Mouse (Mus musculus) stomach, embryonic 16.5 days (tissue): Measurements from ENCODE around the gene Fam178b. TPM values are rescaled to one million over a fixed set of nuclear protein-coding genes. Genes with fewer than 3 reads are reported as not detected.
A peak's percentile ranks its signal among the peaks of the same experiment; 100 is the strongest.

ENCODE experiments used
- ATAC-seq: fragments of 200-750 bp; cut with Nextera tagmentation; 2 replicates; pipeline ENCODE4 v1.8.0; 2017; ENCODE audit warnings: moderate number of reproducible peaks, moderate TSS enrichment; ENCODE audit not compliant: insufficient read depth, low FRiP score
- H3K27ac ChIP-seq: fragments of 300-500 bp; sonication (generic); 2 replicates; pipeline ENCODE4 v1.5.1; 2014; ENCODE audit warnings: low read length
- H3K27me3 ChIP-seq: fragments of 300-500 bp; sonication (generic); 2 replicates; pipeline ENCODE4 v1.6.1; 2014; ENCODE audit warnings: low read length, control low read depth, mixed read lengths; ENCODE audit not compliant: control insufficient read depth, insufficient read depth
- H3K36me3 ChIP-seq: fragments of 300-500 bp; sonication (generic); 2 replicates; pipeline ENCODE4 v1.6.1; 2014; ENCODE audit warnings: low read length; ENCODE audit not compliant: control insufficient read depth, insufficient read depth
- H3K4me1 ChIP-seq: fragments of 300-500 bp; sonication (generic); 2 replicates; pipeline ENCODE4 v1.6.1; 2014; ENCODE audit warnings: low read length, control low read depth, mixed read lengths; ENCODE audit not compliant: control insufficient read depth, insufficient read depth
- H3K4me2 ChIP-seq: fragments of 300-500 bp; sonication (generic); 2 replicates; pipeline ENCODE4 v1.6.1; 2014; ENCODE audit warnings: low read depth, low read length, mixed read lengths
- H3K4me3 ChIP-seq: fragments of 300-500 bp; sonication (generic); replicated peaks from 2 replicates; pipeline ENCODE4 v1.5.1; 2014; ENCODE audit warnings: mild to moderate bottlenecking, low read length
- H3K9ac ChIP-seq: fragments of 300-500 bp; sonication (generic); 2 replicates; pipeline ENCODE4 v1.6.1; 2014; ENCODE audit warnings: low read length
- H3K9me3 ChIP-seq: fragments of 300-500 bp; sonication (generic); replicated peaks from 2 replicates; pipeline ENCODE4 v1.6.1; 2016; ENCODE audit warnings: low read length, control low read depth; ENCODE audit not compliant: control insufficient read depth
- WGBS: fragments of 180-500 bp; shearing (Covaris S2); extraction: QIAGEN DNeasy Blood & Tissue Kit; methylation state at CpG from one replicate; pipeline ENCODE4 v1.1.7; 2014; 5-methylcytosine and 5-hydroxymethylcytosine counted together
- polyA plus RNA-seq: library from polyadenylated mRNA; unstranded; fragments of >200 nt; fragmentation: Nextera tagmentation; extraction: Ambion mirVana; gene quantifications from 2 replicates; pipeline ENCODE4 v1.2.1, GENCODE M21; 2015

The Fam178b gene
- polyA plus RNA-seq, 1 experiment from 2014 or later = 0.50 TPM

- Histone ChIP-seq H3K27ac (no peak overlapping the region), H3K36me3 (no peaks in the 10 kb centered on the region), H3K9ac (no peak overlapping the region), H3K9me3 (no peaks in the 10 kb centered on the region), H3K27me3 (no peaks in the 10 kb centered on the region), H3K4me2 (no peak overlapping the region), H3K4me1 (peaks cover 23% of the 10 kb centered on the region), H3K4me3 (no peak overlapping the region)
- no peak for ATAC-seq
- WGBS = 64% methylated on average over 5 of the region's 5 CpGs
Observed at GRCm38 (mm10) chr1:36559888-36560287, 123.1 kb downstream of the Fam178b start.

- 26% methylated on average over 4 of the region's 4 CpGs for WGBS
- Histone ChIP-seq H3K4me2 (peak overlapping the region; percentile 83), H3K4me1 (peaks cover 29% of the 10 kb centered on the region), H3K9me3 (no peaks in the 10 kb centered on the region), H3K27ac (peak overlapping the region; percentile 99), H3K4me3 (peak overlapping the region; percentile 88), H3K9ac (peak overlapping the region; percentile 94), H3K36me3 (no peaks in the 10 kb centered on the region), H3K27me3 (no peaks in the 10 kb centered on the region)
- ATAC-seq = no peak
Observed at GRCm38 (mm10) chr1:36559256-36559655, 123.7 kb downstream of the Fam178b start.

GRCm38 (mm10) chr1:36558031-36558993 lies 124.7 kb downstream of the Fam178b start, which contains the start of gene Sema4c:
Gene Sema4c, minus strand, starts transcription at chr1:36558349.
- peaks cover 27% of the 10 kb centered on the region for H3K4me1 ChIP-seq
- H3K27ac ChIP-seq = peak within 1 kb of the TSS; percentile 99
- ATAC-seq = peak; percentile 59
- H3K4me2 ChIP-seq = peak within 1 kb of the TSS; percentile 83
- H3K9ac ChIP-seq = peak within 1 kb of the TSS; percentile 94
- H3K27me3 ChIP-seq = no peaks in the 10 kb centered on the region
- 0 out of 2 replicates have a peak, but pooled peaks cover 5% of the 10 kb centered on the region for H3K36me3 ChIP-seq
- peak within 1 kb of the TSS; percentile 88 for H3K4me3 ChIP-seq
- no peaks in the 10 kb centered on the region for H3K9me3 ChIP-seq
- WGBS = 1% methylated on average over 69 of the region's 69 CpGs

- Histone ChIP-seq H3K9ac (peak overlapping the region; percentile 94), H3K27me3 (no peaks in the 10 kb centered on the region), H3K4me3 (peak overlapping the region; percentile 88), H3K4me2 (peak overlapping the region; percentile 83), H3K4me1 (peaks cover 27% of the 10 kb centered on the region), H3K9me3 (no peaks in the 10 kb centered on the region), H3K27ac (peak overlapping the region; percentile 99), H3K36me3 (peaks cover 12% of the 10 kb centered on the region; the same call in 1 of the 2 replicates)
- ATAC-seq = peak; percentile 79
- WGBS = under 1% methylated on average over 48 of the region's 48 CpGs
Observed at GRCm38 (mm10) chr1:36557457-36558011, 125.4 kb downstream of the Fam178b start.

GRCm38 (mm10) chr1:36556553-36557456 lies 126.2 kb downstream of the Fam178b start:
- Histone ChIP-seq H3K4me3 (peak overlapping the region; percentile 88), H3K36me3 (peaks cover 18% of the 10 kb centered on the region), H3K9me3 (no peaks in the 10 kb centered on the region), H3K9ac (peak overlapping the region; percentile 94), H3K27me3 (no peaks in the 10 kb centered on the region), H3K4me2 (peak overlapping the region; percentile 83), H3K27ac (peak overlapping the region; percentile 99), H3K4me1 (peaks cover 27% of the 10 kb centered on the region)
- ATAC-seq = peak; percentile 68
- WGBS = under 1% methylated on average over 52 of the region's 52 CpGs

GRCm38 (mm10) chr1:36555798-36556395 lies 127.1 kb downstream of the Fam178b start:
- Histone ChIP-seq H3K4me1 (peaks cover 27% of the 10 kb centered on the region), H3K9ac (peak overlapping the region; percentile 94), H3K4me2 (peak overlapping the region; percentile 83), H3K4me3 (peak overlapping the region; percentile 88), H3K27me3 (no peaks in the 10 kb centered on the region), H3K36me3 (peaks cover 24% of the 10 kb centered on the region), H3K27ac (peak overlapping the region; percentile 99), H3K9me3 (no peaks in the 10 kb centered on the region)
- 2% methylated on average over 8 of the region's 8 CpGs for WGBS
- no peak for ATAC-seq

GRCm38 (mm10) chr1:36554633-36555399 lies 128.2 kb downstream of the Fam178b start:
- H3K9ac ChIP-seq = peak overlapping the region; percentile 94
- H3K36me3 ChIP-seq = peaks cover 29% of the 10 kb centered on the region
- H3K4me1 ChIP-seq = peaks cover 32% of the 10 kb centered on the region
- peak overlapping the region; percentile 83 for H3K4me2 ChIP-seq
- ATAC-seq = no peak
- peak overlapping the region; percentile 99 for H3K27ac ChIP-seq
- WGBS = 66% methylated on average over 21 of the region's 21 CpGs
- peak overlapping the region; percentile 88 for H3K4me3 ChIP-seq
- H3K9me3 ChIP-seq = no peaks in the 10 kb centered on the region
- H3K27me3 ChIP-seq = no peaks in the 10 kb centered on the region

- Histone ChIP-seq H3K27me3 (no peaks in the 10 kb centered on the region), H3K27ac (no peak overlapping the region), H3K36me3 (peaks cover 32% of the 10 kb centered on the region), H3K4me2 (no peak overlapping the region), H3K4me3 (no peak overlapping the region), H3K9ac (no peak overlapping the region), H3K9me3 (no peaks in the 10 kb centered on the region), H3K4me1 (peaks cover 44% of the 10 kb centered on the region)
- no peak for ATAC-seq
- 80% methylated on average over 16 of the region's 16 CpGs for WGBS
Observed at GRCm38 (mm10) chr1:36552506-36552905, 130.5 kb downstream of the Fam178b start.
